Mouse (Mus musculus) kidney, embryonic 15.5 days (tissue): Measurements from ENCODE around the gene 4931428L18Rik. TPM values are rescaled to one million over a fixed set of nuclear protein-coding genes. Genes with fewer than 3 reads are reported as not detected.
A peak's percentile ranks its signal among the peaks of the same experiment; 100 is the strongest.

ENCODE experiments used
- ATAC-seq: fragments of 200-750 bp; cut with Nextera tagmentation; replicated peaks from 2 replicates; pipeline ENCODE4 v1.8.0; 2017; ENCODE audit warnings: moderate TSS enrichment; ENCODE audit not compliant: low FRiP score
- H3K27ac ChIP-seq: fragments of 300-500 bp; sonication (generic); 2 replicates; pipeline ENCODE4 v1.5.1; 2015; ENCODE audit warnings: mild to moderate bottlenecking, inconsistent platforms
- H3K27me3 ChIP-seq: fragments of 300-500 bp; sonication (generic); 2 replicates; pipeline ENCODE4 v1.6.1; 2015; ENCODE audit warnings: inconsistent platforms
- H3K36me3 ChIP-seq: fragments of 300-500 bp; sonication (generic); 2 replicates; pipeline ENCODE4 v1.6.1; 2015; ENCODE audit warnings: inconsistent platforms
- H3K4me1 ChIP-seq: fragments of 300-500 bp; sonication (generic); 2 replicates; pipeline ENCODE4 v1.6.1; 2015; ENCODE audit warnings: inconsistent platforms
- H3K4me2 ChIP-seq: fragments of 300-500 bp; sonication (generic); 2 replicates; pipeline ENCODE4 v1.6.1; 2015; ENCODE audit warnings: moderate library complexity, mild to moderate bottlenecking, inconsistent platforms
- H3K4me3 ChIP-seq: fragments of 300-500 bp; sonication (generic); replicated peaks from 2 replicates; pipeline ENCODE4 v1.5.1; 2015; ENCODE audit warnings: mild to moderate bottlenecking, inconsistent platforms
- H3K9ac ChIP-seq: fragments of 300-500 bp; sonication (generic); 2 replicates; pipeline ENCODE4 v1.6.1; 2015; ENCODE audit warnings: mild to moderate bottlenecking, inconsistent platforms
- H3K9me3 ChIP-seq: fragments of 300-500 bp; sonication (generic); replicated peaks from 2 replicates; pipeline ENCODE4 v1.6.1; 2016; ENCODE audit warnings: inconsistent platforms
- WGBS: fragments of 180-500 bp; shearing (Covaris S2); methylation state at CpG from one replicate; pipeline ENCODE4 v1.1.7; 2015; ENCODE audit warnings: mixed read lengths; 5-methylcytosine and 5-hydroxymethylcytosine counted together
- polyA plus RNA-seq: library from polyadenylated mRNA; unstranded; fragments of >200 nt; fragmentation: Nextera tagmentation; extraction: Ambion mirVana; gene quantifications from 2 replicates; pipeline ENCODE4 v1.2.1, GENCODE M21; 2015

Gene 4931428L18Rik
- not detected in 2 replicates for polyA plus RNA-seq

GRCm38 (mm10) chr1:31222564-31222963 lies at the start of gene 4931428L18Rik, which contains the start of gene Pih1d3:
TSS of gene 4931428L18Rik (minus strand) at chr1:31222684.
TSS of gene Pih1d3 (plus strand) at chr1:31222838.
- no peak within 1 kb of the TSS for H3K27ac ChIP-seq
- no peak within 1 kb of the TSS for H3K4me3 ChIP-seq
- WGBS = 82% methylated on average over 7 of the region's 7 CpGs
- no peaks in the 10 kb centered on the region for H3K4me1 ChIP-seq
- no peak within 1 kb of the TSS for H3K9ac ChIP-seq
- no peaks in the 10 kb centered on the region for H3K27me3 ChIP-seq
- H3K4me2 ChIP-seq = no peak within 1 kb of the TSS
- H3K9me3 ChIP-seq = no peaks in the 10 kb centered on the region
- ATAC-seq = no peak
- H3K36me3 ChIP-seq = no peaks in the 10 kb centered on the region

- Histone ChIP-seq H3K4me1 (no peaks in the 10 kb centered on the region), H3K4me2 (no peak overlapping the region), H3K9ac (no peak overlapping the region), H3K27ac (no peak overlapping the region), H3K4me3 (no peak overlapping the region), H3K27me3 (no peaks in the 10 kb centered on the region), H3K9me3 (no peaks in the 10 kb centered on the region), H3K36me3 (no peaks in the 10 kb centered on the region)
- 0 out of 2 replicates have a peak, but pooled peaks have one; percentile 22 for ATAC-seq
- 65% methylated on average over 10 of the region's 10 CpGs for WGBS
These were observed 37.9 kb upstream of the 4931428L18Rik start for GRCm38 (mm10) chr1:31260218-31260923.

- peak; percentile 73; the same call in 1 of the 2 replicates for ATAC-seq
- Histone ChIP-seq H3K9ac (no peak overlapping the region), H3K4me1 (no peaks in the 10 kb centered on the region), H3K4me2 (no peak overlapping the region), H3K9me3 (no peaks in the 10 kb centered on the region), H3K27me3 (no peaks in the 10 kb centered on the region), H3K27ac (no peak overlapping the region), H3K36me3 (no peaks in the 10 kb centered on the region), H3K4me3 (no peak overlapping the region)
These were observed 11.0 kb upstream of the 4931428L18Rik start for GRCm38 (mm10) chr1:31233319-31234036.

GRCm38 (mm10) chr1:31220599-31221250 lies 1.8 kb downstream of the 4931428L18Rik start:
- no peak overlapping the region for H3K9ac ChIP-seq
- ATAC-seq = no peak
- no peak overlapping the region for H3K4me3 ChIP-seq
- no peaks in the 10 kb centered on the region for H3K27me3 ChIP-seq
- no peak overlapping the region for H3K27ac ChIP-seq
- no peaks in the 10 kb centered on the region for H3K9me3 ChIP-seq
- 90% methylated on average over 4 of the region's 4 CpGs for WGBS
- H3K4me1 ChIP-seq = no peaks in the 10 kb centered on the region
- no peak overlapping the region for H3K4me2 ChIP-seq
- no peaks in the 10 kb centered on the region for H3K36me3 ChIP-seq

GRCm38 (mm10) chr1:31214831-31215230 lies 7.7 kb downstream of the 4931428L18Rik start:
- Histone ChIP-seq H3K4me3 (no peak overlapping the region), H3K36me3 (no peaks in the 10 kb centered on the region), H3K9ac (no peak overlapping the region), H3K27me3 (no peaks in the 10 kb centered on the region), H3K4me2 (no peak overlapping the region), H3K4me1 (no peaks in the 10 kb centered on the region), H3K9me3 (no peaks in the 10 kb centered on the region), H3K27ac (no peak overlapping the region)
- no peak for ATAC-seq
- 60% methylated on average over 1 of the region's 1 CpGs for WGBS

- H3K36me3 ChIP-seq = no peaks in the 10 kb centered on the region
- H3K27me3 ChIP-seq = no peaks in the 10 kb centered on the region
- no peak overlapping the region for H3K4me2 ChIP-seq
- no peaks in the 10 kb centered on the region for H3K4me1 ChIP-seq
- H3K4me3 ChIP-seq = no peak overlapping the region
- WGBS = under 1% methylated on average over 5 of the region's 5 CpGs
- no peak overlapping the region for H3K9ac ChIP-seq
- ATAC-seq = no peak
- H3K27ac ChIP-seq = no peak overlapping the region
- H3K9me3 ChIP-seq = no peaks in the 10 kb centered on the region
These were observed 12.3 kb downstream of the 4931428L18Rik start for GRCm38 (mm10) chr1:31210144-31210543.

- ATAC-seq = no peak
- H3K4me1 ChIP-seq = no peaks in the 10 kb centered on the region
- 79% methylated on average over 3 of the region's 3 CpGs for WGBS
- no peaks in the 10 kb centered on the region for H3K27me3 ChIP-seq
- H3K27ac ChIP-seq = no peak overlapping the region
- no peak overlapping the region for H3K4me2 ChIP-seq
- no peaks in the 10 kb centered on the region for H3K9me3 ChIP-seq
- H3K9ac ChIP-seq = no peak overlapping the region
- no peaks in the 10 kb centered on the region for H3K36me3 ChIP-seq
- H3K4me3 ChIP-seq = no peak overlapping the region
These were observed 16.7 kb downstream of the 4931428L18Rik start for GRCm38 (mm10) chr1:31205770-31206169.

- H3K4me1 ChIP-seq = no peaks in the 10 kb centered on the region
- H3K4me2 ChIP-seq = no peak overlapping the region
- no peak overlapping the region for H3K27ac ChIP-seq
- H3K36me3 ChIP-seq = no peaks in the 10 kb centered on the region
- ATAC-seq = no peak
- WGBS = 78% methylated on average over 7 of the region's 7 CpGs
- H3K9me3 ChIP-seq = no peaks in the 10 kb centered on the region
- H3K27me3 ChIP-seq = no peaks in the 10 kb centered on the region
- no peak overlapping the region for H3K9ac ChIP-seq
- no peak overlapping the region for H3K4me3 ChIP-seq
These were observed 17.1 kb downstream of the 4931428L18Rik start for GRCm38 (mm10) chr1:31205346-31205745.

GRCm38 (mm10) chr1:31203771-31204170 lies 18.7 kb downstream of the 4931428L18Rik start:
- Histone ChIP-seq H3K36me3 (no peaks in the 10 kb centered on the region), H3K9me3 (no peaks in the 10 kb centered on the region), H3K27me3 (no peaks in the 10 kb centered on the region), H3K4me1 (no peaks in the 10 kb centered on the region), H3K27ac (no peak overlapping the region), H3K4me3 (no peak overlapping the region), H3K4me2 (no peak overlapping the region), H3K9ac (no peak overlapping the region)
- no peak for ATAC-seq
- WGBS = 84% methylated on average over 10 of the region's 10 CpGs

GRCm38 (mm10) chr1:31196959-31197358 lies 25.5 kb downstream of the 4931428L18Rik start:
- Histone ChIP-seq H3K36me3 (no peaks in the 10 kb centered on the region), H3K27ac (no peak overlapping the region), H3K4me1 (no peaks in the 10 kb centered on the region), H3K4me3 (no peak overlapping the region), H3K9ac (no peak overlapping the region), H3K4me2 (no peak overlapping the region), H3K9me3 (no peaks in the 10 kb centered on the region), H3K27me3 (no peaks in the 10 kb centered on the region)
- no peak for ATAC-seq
- 91% methylated on average over 3 of the region's 3 CpGs for WGBS

GRCm38 (mm10) chr1:31195633-31196032 lies 26.9 kb downstream of the 4931428L18Rik start:
- 78% methylated on average over 1 of the region's 1 CpGs for WGBS
- Histone ChIP-seq H3K9me3 (no peaks in the 10 kb centered on the region), H3K36me3 (no peaks in the 10 kb centered on the region), H3K4me3 (no peak overlapping the region), H3K4me2 (no peak overlapping the region), H3K4me1 (no peaks in the 10 kb centered on the region), H3K9ac (no peak overlapping the region), H3K27me3 (no peaks in the 10 kb centered on the region), H3K27ac (no peak overlapping the region)
- ATAC-seq = no peak

- 54% methylated on average over 10 of the region's 10 CpGs for WGBS
- peak; percentile 67; the same call in 1 of the 2 replicates for ATAC-seq
These were observed 32.1 kb downstream of the 4931428L18Rik start for GRCm38 (mm10) chr1:31190237-31190866.

More at GRCm38 (mm10) chr1:31190237-31190866, 32.1 kb downstream of the 4931428L18Rik start:
- no peak overlapping the region for H3K27ac ChIP-seq
- H3K9me3 ChIP-seq = no peaks in the 10 kb centered on the region
- no peaks in the 10 kb centered on the region for H3K36me3 ChIP-seq
- no peak overlapping the region for H3K9ac ChIP-seq
- no peaks in the 10 kb centered on the region for H3K4me1 ChIP-seq
- H3K27me3 ChIP-seq = no peaks in the 10 kb centered on the region
- no peak overlapping the region for H3K4me2 ChIP-seq
- no peak overlapping the region for H3K4me3 ChIP-seq
